Comparison of ENCODE assay signal across 7 mouse cellular contexts in genomic region chr3:86998433-86999414, GRCm38 (mm10). TPM values are rescaled to one million over a fixed set of nuclear protein-coding genes. Genes with fewer than 3 reads are reported as not detected.
DNase-seq lines count a peak whose midpoint lies in the region; ATAC-seq and TF ChIP-seq lines count a peak whose summit lies in the region.
"Not testable (repeated sequence)": the region's sequence is repeated elsewhere in the genome, so short reads cannot be mapped to it uniquely, and the experiment has no call there.

No protein-coding gene starts in this region.

- H3K4me3 ChIP-seq in embryonic facial prominence, embryonic 13.5 days = peak overlapping the region; percentile 61
- H3K4me3 ChIP-seq in limb, embryonic 14.5 days (replicated peaks; ENCODE audit: low read length) = peak overlapping the region; percentile 43
- H3K4me3 ChIP-seq in midbrain, embryonic 15.5 days = peak overlapping the region; percentile 62

- peak overlapping the region; percentile 69 for H3K4me2 ChIP-seq in embryonic facial prominence, embryonic 13.5 days
- peak overlapping the region; percentile 51 for H3K4me2 ChIP-seq in limb, embryonic 14.5 days (replicated peaks; ENCODE audit: low read depth, low read length, severe bottlenecking)
- H3K4me2 ChIP-seq in midbrain, embryonic 15.5 days = peak overlapping the region; percentile 60

- TF ChIP-seq POLR2A in limb, embryonic 14.5 days (IDR thresholded peaks at IDR 0.05; ENCODE audit: borderline replicate concordance, extremely low read depth, insufficient read depth, insufficient read length) = peak; percentile 71; the same call in 1 of the 2 replicates

- H3K9ac ChIP-seq in embryonic facial prominence, embryonic 13.5 days = peak overlapping the region; percentile 83
- H3K9ac ChIP-seq in limb, embryonic 14.5 days (ENCODE audit: low read depth, low read length, severe bottlenecking) = peak overlapping the region; percentile 64
- H3K9ac ChIP-seq in midbrain, embryonic 15.5 days = peak overlapping the region; percentile 68

- DNase-seq in adrenal gland, postnatal 36 days = peak; percentile 87 to 88
- DNase-seq in heart, adult 9 months (ENCODE audit: low spot score in 2 of 2) = peak; percentile 55 to 70
- peak; percentile 55 to 71 for DNase-seq in kidney, adult 8-10 months
- peak; percentile 85 for DNase-seq in limb, embryonic 14.5 days (ENCODE audit: low spot score)
- peak; percentile 69 to 77 for DNase-seq in spleen, adult 18-20 months

- WGBS in embryonic facial prominence, embryonic 13.5 days = 6% methylated on average over 24 of the region's 24 CpGs
- 3% methylated on average over 23 of the region's 24 CpGs for WGBS in limb, embryonic 14.5 days
- WGBS in midbrain, embryonic 15.5 days = 5% methylated on average over 24 of the region's 24 CpGs

- peak overlapping the region; percentile 96 for H3K27ac ChIP-seq in embryonic facial prominence, embryonic 13.5 days
- H3K27ac ChIP-seq in limb, embryonic 14.5 days (replicated peaks; ENCODE audit: low read depth, low read length) = peak overlapping the region; percentile 76
- H3K27ac ChIP-seq in midbrain, embryonic 15.5 days = peak overlapping the region; percentile 92

- not testable (repeated sequence) for H3K27me3 ChIP-seq in embryonic facial prominence, embryonic 13.5 days; limb, embryonic 14.5 days (ENCODE audit: control insufficient read depth, insufficient read depth, low read length); midbrain, embryonic 15.5 days (replicated peaks)

- peak; percentile 98 for ATAC-seq in embryonic facial prominence, embryonic 13.5 days (ENCODE audit: insufficient number of reproducible peaks, insufficient read depth, low FRiP score, low TSS enrichment, low read depth)
- peak; percentile 98 for ATAC-seq in limb, embryonic 14.5 days (ENCODE audit: low FRiP score, low read depth)
- peak; percentile 98 for ATAC-seq in midbrain, embryonic 15.5 days (replicated peaks)

- not testable (repeated sequence) for H3K4me1 ChIP-seq in embryonic facial prominence, embryonic 13.5 days; limb, embryonic 14.5 days (ENCODE audit: control insufficient read depth, insufficient read depth, low read length); midbrain, embryonic 15.5 days

- H3K36me3 ChIP-seq in embryonic facial prominence, embryonic 13.5 days; limb, embryonic 14.5 days (ENCODE audit: control insufficient read depth, insufficient read depth, low read length); midbrain, embryonic 15.5 days (replicated peaks): not testable (repeated sequence)

- not testable (repeated sequence) for H3K9me3 ChIP-seq in embryonic facial prominence, embryonic 13.5 days; limb, embryonic 14.5 days (ENCODE audit: control insufficient read depth, low read length); midbrain, embryonic 15.5 days

RNA-seq across cellular contexts. Expression of gene Cd1d1, which starts 0.5 kb away (rescaled TPM):
- total RNA-seq in adrenal gland, postnatal 36 days (2021) = 100 to 1,000 TPM in 1 of 2 experiments, 10 to 100 TPM in 1; 61.2 to 336 TPM
- 77.4 and 81.4 TPM in 2 replicates for polyA plus RNA-seq in embryonic facial prominence, embryonic 13.5 days (2015; fragmentation: Nextera tagmentation; extraction: Ambion mirVana)
- polyA plus RNA-seq in limb, embryonic 14.5 days (2012; rRNA removed) = 34.0 and 39.6 TPM in 2 replicates
- polyA plus RNA-seq in limb, embryonic 14.5 days (2014; fragmentation: Nextera tagmentation; extraction: Ambion mirVana) = 17.2 and 28.0 TPM in 2 replicates
- 47.7 and 52.9 TPM in 2 replicates for polyA plus RNA-seq in midbrain, embryonic 15.5 days (2015; fragmentation: Nextera tagmentation; extraction: Ambion mirVana)

Comparison
In these comparisons a context has a peak if more than half of its experiments do, and no peak if none do; other contexts are left out.
1. Peak in every context shown above with its lines: DNase-seq, ATAC-seq, H3K4me3 ChIP-seq and H3K27ac ChIP-seq.